Mouse (Mus musculus): Measurements from ENCODE around the gene Arhgef28. TPM values are rescaled to one million over a fixed set of nuclear protein-coding genes. Genes with fewer than 3 reads are reported as not detected.

Gene Arhgef28
- polyA plus RNA-seq, 1 experiment = not detected

GRCm38 (mm10) chr13:97867322-97867962, 338.8 kb downstream of the Arhgef28 start:
- TF ChIP-seq CTCF (IDR thresholded peaks at IDR 0.05; ENCODE audit: insufficient read depth, low read depth, low read length) = no peak
- no peak for TF ChIP-seq POLR2A (IDR thresholded peaks at IDR 0.05; ENCODE audit: insufficient read depth, low read depth, low read length)
- WGBS = 86% methylated on average over 13 of the region's 13 CpGs
- Histone ChIP-seq H3K4me1 (ENCODE audit: control insufficient read depth, insufficient read depth, low read length) (no peaks in the 10 kb centered on the region), H3K4me3 (ENCODE audit: insufficient read depth, low read depth, low read length) (no peak overlapping the region), H3K27ac (ENCODE audit: insufficient read depth, low read depth, low read length) (no peak overlapping the region)

DNA sequence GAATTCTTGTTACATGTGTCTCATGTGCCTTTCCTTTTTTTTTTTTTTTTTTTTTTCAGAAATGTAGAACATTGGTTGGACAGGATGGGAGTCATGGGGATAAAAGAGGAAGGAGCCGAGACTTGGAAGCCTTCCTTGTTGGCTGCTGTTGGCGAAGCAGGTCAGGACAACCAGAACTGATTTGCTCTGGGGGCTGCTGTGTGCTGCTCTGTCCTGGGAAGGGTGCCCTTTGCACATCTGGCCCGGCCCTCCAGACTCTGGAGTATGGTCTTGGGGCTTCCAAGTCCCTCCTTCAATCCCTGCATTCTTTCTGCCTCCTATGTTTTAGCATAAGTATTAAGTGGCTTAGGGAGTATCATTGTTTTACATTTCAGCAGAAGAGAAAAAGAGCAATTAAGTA, 347.2 kb downstream of the Arhgef28 start:
- Histone ChIP-seq H3K4me3 (ENCODE audit: insufficient read depth, low read depth, low read length) (no peak overlapping the region), H3K4me1 (ENCODE audit: control insufficient read depth, insufficient read depth, low read length) (no peaks in the 10 kb centered on the region), H3K27ac (ENCODE audit: insufficient read depth, low read depth, low read length) (no peak overlapping the region)
- TF ChIP-seq POLR2A (IDR thresholded peaks at IDR 0.05; ENCODE audit: insufficient read depth, low read depth, low read length) = no peak
- no peak for TF ChIP-seq CTCF (IDR thresholded peaks at IDR 0.05; ENCODE audit: insufficient read depth, low read depth, low read length)
- 84% methylated on average over 3 of the region's 3 CpGs for WGBS

DNA sequence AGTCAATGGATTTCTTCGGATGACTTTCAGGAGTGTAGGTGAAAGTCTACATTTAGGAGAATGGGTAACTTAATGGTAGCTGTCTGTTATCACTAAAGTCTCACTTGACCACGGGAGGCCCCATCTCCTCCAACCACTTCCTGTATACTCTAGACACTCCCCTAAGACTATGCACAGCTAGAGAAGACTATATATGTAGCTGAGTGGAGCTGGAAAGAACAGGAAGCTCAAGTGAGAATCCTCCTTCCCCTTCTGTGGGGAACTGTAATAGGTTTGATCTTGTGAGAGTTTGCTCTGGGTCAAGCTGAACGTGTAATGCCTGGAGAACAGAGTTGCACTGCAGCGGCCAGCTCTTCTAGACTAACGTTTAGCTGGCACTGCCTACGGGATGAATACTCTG, 348.4 kb downstream of the Arhgef28 start:
- H3K27ac ChIP-seq (ENCODE audit: insufficient read depth, low read depth, low read length) = no peak overlapping the region
- no peak overlapping the region for H3K4me3 ChIP-seq (ENCODE audit: insufficient read depth, low read depth, low read length)
- TF ChIP-seq POLR2A (IDR thresholded peaks at IDR 0.05; ENCODE audit: insufficient read depth, low read depth, low read length) (no peak), CTCF (IDR thresholded peaks at IDR 0.05; ENCODE audit: insufficient read depth, low read depth, low read length) (no peak)
- 0 out of 2 replicates have a peak, but pooled peaks cover 2% of the 10 kb centered on the region for H3K4me1 ChIP-seq (ENCODE audit: control insufficient read depth, insufficient read depth, low read length)
- 89% methylated on average over 6 of the region's 6 CpGs for WGBS

DNA sequence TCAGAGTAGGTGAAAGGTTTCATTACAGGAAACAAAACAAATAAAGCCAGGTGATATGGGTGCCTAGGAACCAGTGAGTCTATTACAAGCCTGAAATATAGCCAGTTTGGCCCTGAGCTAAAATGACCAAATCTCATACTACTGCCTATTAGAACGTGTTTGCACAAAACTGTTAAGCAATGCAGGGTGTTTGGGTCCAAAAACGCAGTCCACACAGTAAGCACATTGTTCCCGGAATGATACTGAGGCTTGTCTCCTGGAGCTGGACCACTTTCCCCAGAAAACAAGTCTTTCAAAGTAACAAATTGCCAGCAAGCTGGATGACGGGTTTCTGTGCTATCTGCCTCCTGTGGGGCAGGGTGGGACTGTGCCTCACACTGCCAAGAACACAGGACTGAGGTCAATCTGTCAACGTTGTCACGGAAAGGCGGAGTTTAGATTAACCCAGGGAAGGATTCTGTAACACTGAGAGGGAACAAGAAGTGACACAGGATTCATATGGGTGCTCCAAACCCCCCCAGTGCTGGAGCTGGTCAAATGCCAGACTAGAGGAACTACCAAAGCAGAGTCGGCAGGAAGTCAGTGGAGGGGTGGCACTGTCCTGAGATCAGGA, 352.8 kb downstream of the Arhgef28 start:
- WGBS = 48% methylated on average over 8 of the region's 8 CpGs
- Histone ChIP-seq H3K27ac (ENCODE audit: insufficient read depth, low read depth, low read length) (no peak overlapping the region), H3K4me1 (ENCODE audit: control insufficient read depth, insufficient read depth, low read length) (0 out of 2 replicates have a peak, but pooled peaks cover 2% of the 10 kb centered on the region), H3K4me3 (ENCODE audit: insufficient read depth, low read depth, low read length) (no peak overlapping the region)
- TF ChIP-seq CTCF (IDR thresholded peaks at IDR 0.05; ENCODE audit: insufficient read depth, low read depth, low read length) (no peak), POLR2A (IDR thresholded peaks at IDR 0.05; ENCODE audit: insufficient read depth, low read depth, low read length) (no peak)

Other genes starting within 250 kb of the Arhgef28 start
- not detected in 2 replicates for gene Utp15, start 56.6 kb upstream of the Arhgef28 start, polyA plus RNA-seq (2012; ENCODE audit: insufficient read depth, insufficient read length, low replicate concordance, missing spikeins)
- not detected in 2 replicates for gene Ankra2, start 56.6 kb upstream of the Arhgef28 start, polyA plus RNA-seq (2012; ENCODE audit: insufficient read depth, insufficient read length, low replicate concordance, missing spikeins)
- gene Gm21976, start 73.4 kb upstream of the Arhgef28 start, polyA plus RNA-seq (2012; ENCODE audit: insufficient read depth, insufficient read length, low replicate concordance, missing spikeins) = not detected in 2 replicates
- gene Btf3, start 110.6 kb upstream of the Arhgef28 start, polyA plus RNA-seq (2012; ENCODE audit: insufficient read depth, insufficient read length, low replicate concordance, missing spikeins) = 487 TPM in 1 of 2 replicates, not detected in the other
- gene Foxd1, start 147.8 kb upstream of the Arhgef28 start, polyA plus RNA-seq (2012; ENCODE audit: insufficient read depth, insufficient read length, low replicate concordance, missing spikeins) = not detected in 2 replicates